Mouse (Mus musculus) induced T-regulatory cell, adult 2 months (primary cell): ENCODE measurements around the gene Ppm1k.
"Not testable (repeated sequence)": the region's sequence is repeated elsewhere in the genome, so short reads cannot be mapped to it uniquely, and the experiment has no call there.

ENCODE experiments used
- DNase-seq: peaks from one replicate; pipeline ENCODE4 v3.0.0-alpha.2; 2012; ENCODE audit warnings: low read depth

Gene Ppm1k

GRCm38 (mm10) chr6:57531441-57531840 lies 3.8 kb downstream of the Ppm1k start:
- no peak for DNase-seq

- no peak for DNase-seq
These were observed 4.3 kb downstream of the Ppm1k start for GRCm38 (mm10) chr6:57531011-57531410.

DNA sequence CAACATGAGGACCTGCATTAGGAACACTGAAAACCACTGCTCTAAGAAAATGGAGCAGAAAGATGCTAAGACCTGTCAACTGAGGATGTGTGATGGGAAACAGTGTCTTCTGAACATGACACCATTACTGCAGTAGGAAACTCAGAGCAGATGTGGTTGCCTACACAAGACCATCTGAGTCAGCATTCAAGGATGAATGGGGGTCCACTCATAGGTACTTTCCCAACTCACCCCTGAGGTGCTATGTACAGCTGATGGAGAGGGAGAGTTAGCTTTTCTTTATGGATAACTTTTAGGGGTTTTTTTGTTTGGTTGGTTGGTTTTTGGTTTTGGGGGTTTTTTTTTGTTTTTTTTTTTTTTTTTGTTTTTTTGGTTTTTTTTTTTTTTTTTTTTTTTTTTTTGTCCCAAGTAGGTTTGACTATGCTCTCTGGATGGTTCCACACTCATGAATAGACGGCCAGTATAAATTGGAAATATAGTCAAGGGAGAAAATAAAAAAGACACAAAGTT lies 5.9 kb downstream of the Ppm1k start:
- no peak for DNase-seq

GRCm38 (mm10) chr6:57526933-57527332 lies 8.3 kb downstream of the Ppm1k start:
- no peak for DNase-seq

GRCm38 (mm10) chr6:57524742-57525141 lies 10.5 kb downstream of the Ppm1k start:
- no peak for DNase-seq

- DNase-seq, result no peak
These were observed 14.3 kb downstream of the Ppm1k start for GRCm38 (mm10) chr6:57520749-57521652.

DNA sequence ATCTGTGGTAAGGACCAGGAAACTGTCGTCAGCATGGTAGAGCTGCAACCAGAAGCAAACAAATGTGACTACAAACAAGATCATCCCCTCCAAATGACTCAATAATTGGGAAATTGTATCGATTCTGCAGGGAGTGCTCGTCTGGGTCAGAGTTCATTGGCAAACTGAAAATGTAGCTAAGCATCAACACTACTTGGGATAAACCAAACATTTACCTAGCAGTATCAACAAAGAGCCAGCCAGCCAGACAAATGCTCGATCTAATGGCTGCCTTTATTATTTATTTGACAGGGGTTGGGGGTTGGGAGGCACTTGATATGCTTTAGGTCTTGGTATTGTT lies 21.3 kb downstream of the Ppm1k start:
- DNase-seq, result no peak

DNA sequence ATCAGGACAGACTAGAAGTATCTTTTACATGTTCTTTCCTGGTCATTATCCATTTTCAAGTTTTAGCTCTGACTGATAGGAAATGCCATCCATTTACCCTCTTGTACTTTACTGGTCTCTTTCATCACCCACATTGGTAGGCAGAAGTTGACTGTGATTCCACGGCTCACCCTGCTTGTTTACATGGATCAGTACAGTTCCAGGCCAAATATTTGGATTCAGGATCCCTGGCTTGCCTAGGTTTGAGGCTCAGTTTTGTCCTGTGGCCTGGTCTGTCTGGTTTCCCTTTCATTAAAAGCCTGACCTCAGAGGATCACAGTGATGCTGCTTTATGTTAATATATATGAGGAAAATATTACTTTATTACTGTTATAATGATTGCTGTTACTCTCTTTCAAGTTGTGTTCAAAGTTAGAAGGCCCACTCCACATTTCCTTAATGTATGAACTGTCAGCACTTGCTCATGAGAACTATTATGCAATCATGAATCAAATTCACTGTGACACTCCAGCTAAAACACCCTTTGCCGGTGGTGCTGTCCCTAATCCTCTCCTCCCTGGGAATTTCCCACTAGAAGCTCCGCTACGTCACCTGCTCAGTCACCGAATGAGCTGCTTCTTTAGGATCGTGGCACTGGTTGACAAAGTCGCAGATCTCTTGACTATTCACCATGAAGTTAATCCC lies 21.8 kb downstream of the Ppm1k start:
- DNase-seq, result no peak

- DNase-seq, result no peak
These were observed 23.4 kb downstream of the Ppm1k start for GRCm38 (mm10) chr6:57511899-57512298.

GRCm38 (mm10) chr6:57503662-57504379 lies 31.4 kb downstream of the Ppm1k start:
- DNase-seq, result no peak

DNA sequence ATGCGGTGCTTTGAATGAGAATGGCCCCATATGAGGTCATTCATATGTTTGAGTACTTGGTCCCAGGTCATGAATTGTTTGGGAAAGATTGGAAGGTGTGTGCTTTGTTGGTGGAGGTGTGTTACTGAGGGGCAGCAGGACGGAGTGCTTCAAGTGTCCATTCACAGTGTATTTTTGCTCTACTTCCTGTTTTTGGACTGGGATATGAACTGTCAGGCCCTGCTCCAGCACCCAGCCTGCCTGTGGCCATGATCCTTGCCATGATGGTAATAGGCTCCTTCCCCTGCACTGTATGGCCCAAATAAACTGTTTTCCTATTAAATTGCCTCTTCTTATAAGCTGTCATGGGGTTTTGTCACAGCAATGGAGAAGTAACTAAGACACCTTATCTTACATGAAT lies 36.1 kb downstream of the Ppm1k start:
- no peak for DNase-seq

DNA sequence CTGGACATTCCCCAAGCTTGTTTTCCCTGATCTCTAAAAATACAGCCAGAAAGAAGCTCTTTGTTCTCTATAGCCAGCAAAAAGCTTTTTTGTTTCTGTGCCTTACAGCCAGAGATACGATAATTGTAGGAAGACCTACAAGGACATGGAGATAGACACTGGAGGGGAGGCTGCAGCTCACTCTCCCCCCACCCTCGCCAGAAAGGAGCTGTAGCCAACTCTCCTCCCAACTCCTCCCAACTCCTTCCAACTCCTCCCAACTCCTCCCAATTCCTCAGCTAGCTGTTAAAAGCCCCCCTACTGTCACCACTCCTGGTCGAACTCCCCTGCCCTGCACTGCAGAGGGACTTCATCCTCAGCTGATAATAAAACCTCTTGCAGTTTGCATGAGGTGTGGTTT lies 67.1 kb downstream of the Ppm1k start:
- not testable (repeated sequence) for DNase-seq
